Mouse (Mus musculus) cerebellum, postnatal 14 days (tissue): ENCODE measurements around the gene B4galt2.
A peak's percentile ranks its signal among the peaks of the same experiment; 100 is the strongest.

Source experiments
- DNase-seq, 2 experiments: peaks; one replicate each; pipeline ENCODE4 v3.0.0; 2021; ENCODE audit warnings: mixed read lengths in 2 of 2

Gene B4galt2

GRCm38 (mm10) chr4:117831920-117832691, 51.2 kb downstream of the B4galt2 start:
- no peak for DNase-seq

- no peak for DNase-seq
Measured at GRCm38 (mm10) chr4:117831499-117831898, 51.8 kb downstream of the B4galt2 start.

DNA sequence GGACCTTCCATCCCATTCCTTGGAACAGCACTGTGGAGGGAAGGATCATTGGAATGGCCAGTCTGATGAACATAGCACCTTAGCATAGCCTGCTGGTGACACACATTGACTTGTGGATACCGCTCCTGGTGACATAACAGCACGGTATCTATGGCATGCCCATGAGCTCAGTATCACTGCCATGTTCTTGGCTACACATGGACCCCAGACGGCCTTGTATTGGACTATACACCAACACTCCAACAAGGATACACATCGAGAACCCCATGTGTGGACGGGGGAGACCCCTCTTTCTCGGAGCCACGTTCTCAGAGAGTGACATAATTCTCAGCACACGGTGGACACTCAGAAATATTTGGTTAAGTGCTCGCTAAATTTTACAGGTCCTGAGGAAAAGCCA, 52.5 kb downstream of the B4galt2 start:
- DNase-seq, result no peak

GRCm38 (mm10) chr4:117830124-117830551, 53.1 kb downstream of the B4galt2 start:
- DNase-seq, result peak; percentile 56 to 72

- DNase-seq, result peak; percentile 87 to 91
Measured at GRCm38 (mm10) chr4:117829260-117830123, 53.8 kb downstream of the B4galt2 start.

- DNase-seq, result no peak
Measured at GRCm38 (mm10) chr4:117828572-117829145, 54.6 kb downstream of the B4galt2 start.
